Mouse (Mus musculus): ENCODE measurements at regions not wholly inside any gene's neighbourhood (a gene's known extent, or its start where the extent isn't known, plus 50 kb on each side); places are given as distances from the start of the nearest gene placed in this dataset.

- no peak for DNase-seq (ENCODE audit: low spot score)
- no peaks in the 10 kb centered on the region for H3K36me3 ChIP-seq
- H3K27me3 ChIP-seq (ENCODE audit: low read depth, poor library complexity, severe bottlenecking), result no peaks in the 10 kb centered on the region
- H3K4me3 ChIP-seq, result no peak overlapping the region
- H3K27ac ChIP-seq, result peak overlapping the region; percentile 38; the same call in 1 of the 2 replicates
- peaks cover 7% of the 10 kb centered on the region for H3K4me1 ChIP-seq
- no peaks in the 10 kb centered on the region for H3K9me3 ChIP-seq (replicated peaks)
- WGBS, result 64% methylated on average over 13 of the region's 13 CpGs
Measured at GRCm38 (mm10) chr2:48538668-48539341, 275.1 kb upstream of the Acvr2a start.

DNA sequence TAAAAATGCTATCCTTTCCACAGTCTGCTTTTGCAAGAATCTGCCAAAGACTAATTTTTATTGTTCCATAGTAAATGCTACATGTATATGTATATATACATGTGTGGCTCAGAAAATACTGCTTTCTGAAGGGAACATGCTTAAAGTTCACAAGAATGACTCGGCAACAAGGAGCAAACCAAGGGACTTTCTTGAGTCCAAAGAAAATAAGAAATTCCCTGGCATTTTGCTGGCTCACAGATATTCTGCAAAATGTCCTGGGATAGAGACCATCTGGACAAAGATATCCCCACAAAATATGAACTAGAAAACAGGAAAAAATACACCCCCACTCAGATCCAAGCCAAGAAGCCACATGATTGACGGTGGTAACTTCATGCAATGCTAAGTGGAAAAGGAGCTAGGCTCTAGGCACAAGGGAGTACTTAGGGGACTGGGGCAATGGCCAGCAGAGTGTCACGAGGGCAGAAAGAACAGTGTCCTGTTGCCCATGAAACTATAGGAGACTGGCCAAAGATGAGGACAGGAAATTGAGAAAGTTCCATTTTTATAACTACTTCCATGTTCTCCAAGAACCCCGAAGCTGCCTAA is 274.3 kb upstream of the Acvr2a start:
- no peaks in the 10 kb centered on the region for H3K27me3 ChIP-seq (ENCODE audit: low read depth, poor library complexity, severe bottlenecking)
- H3K9me3 ChIP-seq (replicated peaks), result no peaks in the 10 kb centered on the region
- no peak for DNase-seq (ENCODE audit: low spot score)
- WGBS, result 84% methylated on average over 4 of the region's 4 CpGs
- no peak overlapping the region for H3K27ac ChIP-seq
- no peaks in the 10 kb centered on the region for H3K36me3 ChIP-seq
- H3K4me3 ChIP-seq, result no peak overlapping the region
- peaks cover 7% of the 10 kb centered on the region for H3K4me1 ChIP-seq

DNA sequence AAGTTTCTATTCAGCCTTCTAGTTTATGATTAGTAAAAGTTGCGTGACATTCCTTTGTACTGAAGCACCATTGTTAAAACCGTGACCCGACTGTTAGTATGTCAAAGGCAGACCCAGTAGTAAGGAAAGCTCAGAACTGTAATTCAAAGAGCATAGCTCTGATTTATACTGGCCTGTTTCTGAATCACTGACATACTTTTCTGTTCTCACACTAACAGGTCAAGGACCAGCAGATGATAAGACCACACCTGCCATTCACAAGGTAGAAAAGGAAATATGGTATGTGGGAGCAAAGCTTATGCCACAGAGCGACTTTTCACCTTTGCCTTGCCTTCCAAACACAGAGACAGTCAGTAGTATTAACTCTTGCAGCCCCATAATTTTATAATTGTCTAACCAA is 269.5 kb upstream of the Acvr2a start:
- no peaks in the 10 kb centered on the region for H3K36me3 ChIP-seq
- H3K27ac ChIP-seq, result no peak overlapping the region
- no peak overlapping the region for H3K4me3 ChIP-seq
- H3K4me1 ChIP-seq, result no peaks in the 10 kb centered on the region
- no peaks in the 10 kb centered on the region for H3K27me3 ChIP-seq (ENCODE audit: low read depth, poor library complexity, severe bottlenecking)
- no peaks in the 10 kb centered on the region for H3K9me3 ChIP-seq (replicated peaks)
- 91% methylated on average over 4 of the region's 4 CpGs for whole genome bisulfite sequencing
- no peak for DNase-seq (ENCODE audit: low spot score)

DNA sequence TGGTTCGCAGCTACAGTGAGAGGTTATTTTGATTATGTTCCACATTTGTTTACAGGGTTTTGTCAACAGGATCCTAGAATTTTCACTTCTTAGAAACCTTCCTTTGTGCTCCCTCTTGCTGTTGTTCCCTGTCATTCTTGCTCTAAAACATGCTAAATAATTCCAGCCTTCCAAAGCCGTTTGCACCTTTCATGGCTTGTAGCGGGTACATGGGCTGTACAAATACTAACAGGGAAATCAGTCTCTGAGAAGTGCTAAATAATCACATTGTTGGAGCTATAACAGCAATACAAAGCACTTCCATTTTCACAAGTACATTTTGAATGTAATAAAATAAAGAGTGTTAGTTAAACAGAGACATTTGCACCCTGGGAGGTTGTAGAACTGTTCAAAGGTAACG is 268.8 kb upstream of the Acvr2a start:
- H3K4me1 ChIP-seq, result no peaks in the 10 kb centered on the region
- no peaks in the 10 kb centered on the region for H3K36me3 ChIP-seq
- H3K27me3 ChIP-seq (ENCODE audit: low read depth, poor library complexity, severe bottlenecking), result no peaks in the 10 kb centered on the region
- H3K9me3 ChIP-seq (replicated peaks), result no peaks in the 10 kb centered on the region
- no peak overlapping the region for H3K27ac ChIP-seq
- WGBS, result 89% methylated on average over 4 of the region's 4 CpGs
- DNase-seq (ENCODE audit: low spot score), result no peak
- no peak overlapping the region for H3K4me3 ChIP-seq

DNA sequence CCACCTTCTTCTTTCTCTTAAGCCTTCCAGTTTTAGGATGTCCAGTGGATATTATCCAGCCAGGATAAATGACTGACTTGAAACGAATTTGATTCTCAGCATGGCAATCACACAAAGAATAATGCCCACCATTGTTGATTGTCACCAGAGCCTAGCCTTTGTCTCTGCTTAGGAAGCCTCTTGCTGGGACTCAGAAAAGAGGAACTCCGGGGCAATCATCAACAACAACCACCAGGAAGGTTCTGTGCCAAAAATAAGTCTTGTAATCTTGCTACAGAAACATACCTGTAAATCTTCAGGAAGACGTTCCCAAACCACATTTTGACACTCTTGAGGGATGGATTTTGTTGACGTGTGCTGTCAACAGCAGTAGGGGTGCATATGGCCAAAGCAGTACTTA is 268.2 kb upstream of the Acvr2a start:
- WGBS, result 78% methylated on average over 4 of the region's 4 CpGs
- Histone ChIP-seq H3K36me3 (no peaks in the 10 kb centered on the region), H3K9me3 (replicated peaks) (no peaks in the 10 kb centered on the region), H3K27ac (no peak overlapping the region), H3K4me1 (no peaks in the 10 kb centered on the region), H3K4me3 (no peak overlapping the region), H3K27me3 (ENCODE audit: low read depth, poor library complexity, severe bottlenecking) (no peaks in the 10 kb centered on the region)
- DNase-seq (ENCODE audit: low spot score), result no peak

- Histone ChIP-seq H3K36me3 (no peaks in the 10 kb centered on the region), H3K27ac (no peak overlapping the region), H3K4me1 (no peaks in the 10 kb centered on the region), H3K9me3 (replicated peaks) (no peaks in the 10 kb centered on the region), H3K4me3 (no peak overlapping the region), H3K27me3 (ENCODE audit: low read depth, poor library complexity, severe bottlenecking) (no peaks in the 10 kb centered on the region)
- DNase-seq (ENCODE audit: low spot score), result no peak
- 92% methylated on average over 4 of the region's 4 CpGs for WGBS
Measured at GRCm38 (mm10) chr2:48546194-48546593, 267.7 kb upstream of the Acvr2a start.

GRCm38 (mm10) chr2:48556600-48556999 is 257.3 kb upstream of the Acvr2a start:
- Histone ChIP-seq H3K4me1 (no peaks in the 10 kb centered on the region), H3K27ac (no peak overlapping the region), H3K9me3 (replicated peaks) (no peaks in the 10 kb centered on the region), H3K27me3 (ENCODE audit: low read depth, poor library complexity, severe bottlenecking) (no peaks in the 10 kb centered on the region), H3K4me3 (no peak overlapping the region), H3K36me3 (no peaks in the 10 kb centered on the region)
- 75% methylated on average over 3 of the region's 3 CpGs for WGBS
- DNase-seq (ENCODE audit: low spot score), result no peak

GRCm38 (mm10) chr2:48557123-48557522 is 256.8 kb upstream of the Acvr2a start:
- H3K4me1 ChIP-seq, result no peaks in the 10 kb centered on the region
- H3K36me3 ChIP-seq, result no peaks in the 10 kb centered on the region
- no peaks in the 10 kb centered on the region for H3K9me3 ChIP-seq (replicated peaks)
- H3K4me3 ChIP-seq, result no peak overlapping the region
- H3K27me3 ChIP-seq (ENCODE audit: low read depth, poor library complexity, severe bottlenecking), result no peaks in the 10 kb centered on the region
- no peak overlapping the region for H3K27ac ChIP-seq
- DNase-seq (ENCODE audit: low spot score), result no peak

DNA sequence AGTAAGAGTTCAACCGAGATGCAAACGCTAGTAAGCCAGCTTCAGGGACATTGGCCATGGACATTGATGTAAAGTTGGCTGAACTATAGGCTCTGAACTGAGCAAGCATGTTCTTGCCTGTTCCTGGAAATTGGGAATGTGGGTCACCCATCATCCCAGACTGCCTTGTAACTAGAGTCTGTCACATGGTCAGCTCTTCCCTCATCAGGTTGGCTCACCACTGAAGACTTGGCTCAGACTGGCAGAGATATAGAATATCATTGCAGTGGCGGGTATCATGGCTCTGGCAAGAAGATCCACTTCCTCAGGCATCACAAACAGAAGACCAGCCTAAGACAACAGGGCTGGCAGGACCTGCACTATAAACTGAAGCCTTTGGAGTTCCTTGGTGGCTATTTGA is 255.3 kb upstream of the Acvr2a start:
- H3K9me3 ChIP-seq (replicated peaks), result no peaks in the 10 kb centered on the region
- H3K27ac ChIP-seq, result no peak overlapping the region
- WGBS, result 87% methylated on average over 3 of the region's 3 CpGs
- DNase-seq (ENCODE audit: low spot score), result no peak
- H3K4me1 ChIP-seq, result no peaks in the 10 kb centered on the region
- H3K27me3 ChIP-seq (ENCODE audit: low read depth, poor library complexity, severe bottlenecking), result no peaks in the 10 kb centered on the region
- no peak overlapping the region for H3K4me3 ChIP-seq
- H3K36me3 ChIP-seq, result no peaks in the 10 kb centered on the region

- Histone ChIP-seq H3K4me1 (no peaks in the 10 kb centered on the region), H3K27ac (no peak overlapping the region), H3K9me3 (replicated peaks) (no peaks in the 10 kb centered on the region), H3K36me3 (no peaks in the 10 kb centered on the region), H3K27me3 (ENCODE audit: low read depth, poor library complexity, severe bottlenecking) (no peaks in the 10 kb centered on the region), H3K4me3 (no peak overlapping the region)
- WGBS, result 81% methylated on average over 3 of the region's 3 CpGs
- no peak for DNase-seq (ENCODE audit: low spot score)
Measured at GRCm38 (mm10) chr2:48563636-48564035, 250.3 kb upstream of the Acvr2a start.

GRCm38 (mm10) chr2:48564170-48564569 is 249.7 kb upstream of the Acvr2a start:
- H3K27ac ChIP-seq, result no peak overlapping the region
- no peaks in the 10 kb centered on the region for H3K27me3 ChIP-seq (ENCODE audit: low read depth, poor library complexity, severe bottlenecking)
- no peaks in the 10 kb centered on the region for H3K9me3 ChIP-seq (replicated peaks)
- no peaks in the 10 kb centered on the region for H3K4me1 ChIP-seq
- H3K36me3 ChIP-seq, result no peaks in the 10 kb centered on the region
- no peak for DNase-seq (ENCODE audit: low spot score)
- H3K4me3 ChIP-seq, result no peak overlapping the region
- 82% methylated on average over 4 of the region's 4 CpGs for WGBS

- no peak for DNase-seq (ENCODE audit: low spot score)
- no peaks in the 10 kb centered on the region for H3K36me3 ChIP-seq
- no peaks in the 10 kb centered on the region for H3K27me3 ChIP-seq (ENCODE audit: low read depth, poor library complexity, severe bottlenecking)
- H3K4me1 ChIP-seq, result no peaks in the 10 kb centered on the region
- WGBS, result 59% methylated on average over 6 of the region's 6 CpGs
- no peak overlapping the region for H3K4me3 ChIP-seq
- no peaks in the 10 kb centered on the region for H3K9me3 ChIP-seq (replicated peaks)
- H3K27ac ChIP-seq, result no peak overlapping the region
Measured at GRCm38 (mm10) chr2:48567871-48568270, 246.0 kb upstream of the Acvr2a start.

- no peak for DNase-seq (ENCODE audit: low spot score)
- H3K27ac ChIP-seq, result no peak overlapping the region
- H3K4me3 ChIP-seq, result no peak overlapping the region
- no peaks in the 10 kb centered on the region for H3K36me3 ChIP-seq
- no peaks in the 10 kb centered on the region for H3K27me3 ChIP-seq (ENCODE audit: low read depth, poor library complexity, severe bottlenecking)
- H3K9me3 ChIP-seq (replicated peaks), result no peaks in the 10 kb centered on the region
- H3K4me1 ChIP-seq, result peaks cover 17% of the 10 kb centered on the region; the same call in 1 of the 2 replicates
- 86% methylated on average over 7 of the region's 7 CpGs for WGBS
Measured at GRCm38 (mm10) chr2:48586162-48586830, 227.6 kb upstream of the Acvr2a start.
